ENCODE assay signal across 8 mouse cellular contexts in the genomic region with DNA sequence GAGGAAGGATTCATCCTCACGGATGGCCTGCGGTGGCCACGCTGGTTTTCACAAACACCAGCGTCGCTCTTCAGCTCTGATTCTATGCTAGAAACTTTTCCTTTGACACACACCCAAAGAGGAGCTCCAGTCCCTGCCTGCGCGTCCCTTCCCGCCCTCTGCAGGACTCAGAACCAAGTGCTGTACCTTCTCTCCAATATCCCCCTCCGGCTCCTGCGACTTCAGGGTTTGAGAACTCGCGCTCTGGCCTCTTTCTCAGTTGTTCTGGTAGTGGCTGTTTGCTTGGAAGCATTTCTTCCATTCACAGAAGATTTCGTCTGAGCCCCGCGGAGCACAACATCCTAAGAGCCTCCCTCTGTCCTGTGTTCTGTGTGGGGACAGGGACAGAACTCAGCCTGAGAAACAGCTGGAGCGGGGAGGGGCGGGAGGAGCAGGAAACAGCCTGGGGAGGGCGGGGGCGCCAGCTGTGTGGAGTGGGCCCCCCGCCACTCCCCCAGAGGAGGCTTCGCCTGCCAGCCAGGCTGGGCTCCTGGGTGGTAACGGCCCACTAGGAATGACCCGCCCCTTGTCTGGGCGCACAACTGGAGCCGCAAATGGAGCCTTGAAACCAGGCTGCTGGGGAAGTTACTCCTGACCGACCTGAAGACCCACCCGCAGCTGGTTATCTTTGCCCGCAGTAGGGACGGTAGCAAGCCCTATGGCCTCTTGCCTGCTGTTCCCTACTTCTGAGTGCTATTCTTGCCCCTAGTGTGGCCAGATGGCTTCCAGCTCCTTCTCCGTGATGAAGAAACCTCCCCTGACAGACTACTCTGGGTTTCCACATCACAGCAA. TPM values are rescaled to one million over a fixed set of nuclear protein-coding genes. Genes with fewer than 3 reads are reported as not detected.
DNase-seq lines count a peak whose midpoint lies in the region; ATAC-seq and TF ChIP-seq lines count a peak whose summit lies in the region.

A gene (minus strand): TSS at position 392 of the 831 bp plus-strand sequence.

- peak within 1 kb of the TSS; percentile 40 for H3K4me2 ChIP-seq in hindbrain, embryonic 12.5 days (replicated peaks)
- H3K4me2 ChIP-seq in liver, embryonic 15.5 days: peak within 1 kb of the TSS; percentile 14
- H3K4me2 ChIP-seq in neural tube, embryonic 11.5 days (ENCODE audit: low read depth): peak within 1 kb of the TSS; percentile 35

- H3K27me3 ChIP-seq in E14TG2a.4 (ENCODE audit: insufficient read depth, low read length): peaks cover 49% of the 10 kb centered on the region
- H3K27me3 ChIP-seq in hindbrain, embryonic 12.5 days: peaks cover 28% of the 10 kb centered on the region; the same call in 1 of the 2 replicates
- peaks cover 15% of the 10 kb centered on the region for H3K27me3 ChIP-seq in liver, embryonic 15.5 days
- H3K27me3 ChIP-seq in neural tube, embryonic 11.5 days (ENCODE audit: control insufficient read depth, insufficient read depth, low read length): no peaks in the 10 kb centered on the region

- H3K27ac ChIP-seq in hindbrain, embryonic 12.5 days: no peak within 1 kb of the TSS
- H3K27ac ChIP-seq in liver, embryonic 15.5 days (replicated peaks): no peak within 1 kb of the TSS
- no peak within 1 kb of the TSS for H3K27ac ChIP-seq in neural tube, embryonic 11.5 days (ENCODE audit: low read depth, low read length)

- 0 out of 2 replicates have a peak, but pooled peaks cover 5% of the 10 kb centered on the region for H3K36me3 ChIP-seq in E14TG2a.4 (ENCODE audit: insufficient read depth, low read length)
- H3K36me3 ChIP-seq in hindbrain, embryonic 12.5 days: no peaks in the 10 kb centered on the region
- H3K36me3 ChIP-seq in liver, embryonic 15.5 days (replicated peaks): no peaks in the 10 kb centered on the region
- no peaks in the 10 kb centered on the region for H3K36me3 ChIP-seq in neural tube, embryonic 11.5 days (ENCODE audit: control insufficient read depth, insufficient read depth, low read length)

- no peaks in the 10 kb centered on the region for H3K9me3 ChIP-seq in E14TG2a.4 (ENCODE audit: low read length)
- no peaks in the 10 kb centered on the region for H3K9me3 ChIP-seq in hindbrain, embryonic 12.5 days (replicated peaks)
- H3K9me3 ChIP-seq in liver, embryonic 15.5 days (replicated peaks): no peaks in the 10 kb centered on the region
- H3K9me3 ChIP-seq in neural tube, embryonic 11.5 days (ENCODE audit: control insufficient read depth, low read length): no peaks in the 10 kb centered on the region

- H3K4me1 ChIP-seq in E14TG2a.4 (replicated peaks; ENCODE audit: low read depth, low read length): peaks cover 52% of the 10 kb centered on the region
- peaks cover 18% of the 10 kb centered on the region for H3K4me1 ChIP-seq in hindbrain, embryonic 12.5 days
- no peaks in the 10 kb centered on the region for H3K4me1 ChIP-seq in liver, embryonic 15.5 days (replicated peaks)
- H3K4me1 ChIP-seq in neural tube, embryonic 11.5 days (ENCODE audit: control insufficient read depth, insufficient read depth, low read length): 0 out of 2 replicates have a peak, but pooled peaks cover 4% of the 10 kb centered on the region

- DNase-seq in adrenal gland, postnatal 10 days: peak; percentile 39
- DNase-seq in gastrocnemius, adult 8-10 months (ENCODE audit: low spot score in 2 of 2): peak; percentile 52 to 68
- DNase-seq in neural tube, embryonic 11.5 days (ENCODE audit: low spot score): no peak
- no peak for DNase-seq in left cerebral cortex, adult 18-20 months (ENCODE audit: low spot score in 2 of 2)

- peak within 1 kb of the TSS; percentile 8; the same call in 1 of the 2 replicates for H3K9ac ChIP-seq in hindbrain, embryonic 12.5 days
- no peak within 1 kb of the TSS for H3K9ac ChIP-seq in liver, embryonic 15.5 days
- no peak within 1 kb of the TSS for H3K9ac ChIP-seq in neural tube, embryonic 11.5 days (ENCODE audit: low read length)

- ATAC-seq in hindbrain, embryonic 12.5 days (ENCODE audit: low FRiP score): no peak
- ATAC-seq in liver, embryonic 15.5 days (ENCODE audit: insufficient read depth): no peak
- ATAC-seq in neural tube, embryonic 11.5 days (ENCODE audit: insufficient read depth, low FRiP score, low TSS enrichment): no peak
- ATAC-seq in erythroid progenitor cell, adult 5-6 weeks (replicated peaks; ENCODE audit: low FRiP score, poor library complexity, severe bottlenecking): no peak

- peak within 1 kb of the TSS; percentile 64 for H3K4me3 ChIP-seq in E14TG2a.4 (replicated peaks; ENCODE audit: low read length)
- peak within 1 kb of the TSS; percentile 12; the same call in 1 of the 2 replicates for H3K4me3 ChIP-seq in hindbrain, embryonic 12.5 days
- 0 out of 2 replicates have a peak within 1 kb of the TSS, but pooled peaks have one; percentile 1 for H3K4me3 ChIP-seq in liver, embryonic 15.5 days (replicated peaks)
- peak within 1 kb of the TSS; percentile 6; the same call in 1 of the 2 replicates for H3K4me3 ChIP-seq in neural tube, embryonic 11.5 days (ENCODE audit: low read depth, low read length)

- TF ChIP-seq CTCF in E14TG2a.4 (conservative IDR thresholded peaks at IDR 0.05; ENCODE audit: low read length): no peak

- 11% methylated on average over 30 of the region's 30 CpGs for WGBS in hindbrain, embryonic 12.5 days
- 5% methylated on average over 30 of the region's 30 CpGs for WGBS in liver, embryonic 15.5 days (ENCODE audit: insufficient replicate concordance)
- 10% methylated on average over 30 of the region's 30 CpGs for WGBS in neural tube, embryonic 11.5 days

RNA-seq across cellular contexts. Expression of the gene that starts here (rescaled TPM):
- total RNA-seq in adrenal gland, postnatal 10 days (2021): 10 to 100 TPM in 1 of 2 experiments, 1 to 10 TPM in 1; 9.7 to 11.7 TPM
- 10 to 100 TPM in 1 of 4 experiments, 1 to 10 TPM in 3; 6.6 to 11.3 (median 8.4) TPM for total RNA-seq in gastrocnemius, adult 8-10 months (2022)
- 2.0 and 2.1 TPM in 2 replicates for polyA plus RNA-seq in hindbrain, embryonic 12.5 days (2016; fragmentation: Nextera tagmentation; extraction: Ambion mirVana)
- polyA plus RNA-seq in liver, embryonic 15.5 days (2015; fragmentation: Nextera tagmentation; extraction: Ambion mirVana): 1.7 and 1.9 TPM in 2 replicates
- polyA plus RNA-seq in neural tube, embryonic 11.5 days (2014; fragmentation: Nextera tagmentation; extraction: Ambion mirVana): 1.8 and 1.9 TPM in 2 replicates
- 1 to 10 TPM; 4.6 to 5.5 TPM for total RNA-seq in left cerebral cortex, adult 18-20 months (2021)
- total RNA-seq in erythroid progenitor cell, adult 5-6 weeks (2015; ENCODE audit: low replicate concordance): 2.2 and 3.4 TPM in 2 replicates
- total RNA-seq in erythroid progenitor cell, adult 5-6 weeks (2017; ENCODE audit: low replicate concordance): 1.5 and 8.7 TPM in 2 replicates

Comparison
In these comparisons a context has a peak if more than half of its experiments do, and no peak if none do; other contexts are left out.
1. H3K4me3 ChIP-seq: peak in every context shown above with its lines; median percentile 64 in E14TG2a.4; 12 in hindbrain, embryonic 12.5 days; 6 in neural tube, embryonic 11.5 days; 1 in liver, embryonic 15.5 days.
2. DNase-seq: peak in adrenal gland, postnatal 10 days (single experiment) and gastrocnemius, adult 8-10 months (2 of 2); none in neural tube, embryonic 11.5 days (single experiment) and left cerebral cortex, adult 18-20 months (0 of 2).
3. Peak in every context shown above with its lines, with median percentiles within 50 percentile points of each other: H3K4me2 ChIP-seq.